Mouse (Mus musculus): ENCODE results near the gene Nbl1. TPM values are rescaled to one million over a fixed set of nuclear protein-coding genes. Genes with fewer than 3 reads are reported as not detected.

Gene Nbl1
- polyA plus RNA-seq, 1 experiment: 323 TPM

DNA sequence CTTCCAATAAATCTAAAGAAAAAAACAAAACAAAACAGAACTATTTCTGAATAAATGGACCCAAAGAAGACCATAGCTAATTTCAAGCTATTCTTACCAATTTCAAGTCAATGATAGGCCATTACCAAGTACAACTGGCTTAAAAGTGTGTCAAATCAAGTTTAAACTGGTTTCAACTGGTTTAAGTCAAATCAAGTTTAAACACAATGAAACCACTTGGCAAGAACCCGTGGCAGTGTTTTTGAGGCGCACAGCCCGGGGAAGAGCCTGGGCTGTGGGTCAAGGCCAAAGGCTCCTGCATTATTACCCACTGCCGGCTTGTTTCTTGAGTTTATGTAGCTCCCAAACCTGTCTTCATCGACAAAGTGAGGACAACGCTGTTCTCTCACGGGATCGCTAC is 7.5 kb upstream of the Nbl1 start:
- no peak for DNase-seq (ENCODE audit: low spot score)

DNA sequence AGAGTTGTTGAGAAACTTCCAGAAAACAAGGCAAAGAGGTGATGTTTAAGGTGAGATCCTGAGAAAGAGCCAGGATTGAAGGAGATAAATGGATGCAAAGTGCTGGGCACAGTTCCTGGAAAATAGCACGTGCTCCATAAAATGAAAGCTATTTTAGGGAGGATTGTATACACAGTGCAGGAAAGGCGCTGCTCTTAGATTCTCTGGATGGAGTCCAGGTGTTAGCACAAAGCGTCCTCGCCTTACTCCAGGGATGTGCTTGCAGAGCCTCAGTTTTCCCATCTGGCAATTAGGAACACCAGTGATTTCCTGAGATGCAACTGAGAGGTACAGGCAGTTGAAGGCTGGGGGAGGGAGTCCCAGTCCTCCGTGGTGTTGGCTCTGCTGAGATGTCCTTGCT is 3.4 kb upstream of the Nbl1 start:
- DNase-seq (ENCODE audit: low spot score): no peak

DNA sequence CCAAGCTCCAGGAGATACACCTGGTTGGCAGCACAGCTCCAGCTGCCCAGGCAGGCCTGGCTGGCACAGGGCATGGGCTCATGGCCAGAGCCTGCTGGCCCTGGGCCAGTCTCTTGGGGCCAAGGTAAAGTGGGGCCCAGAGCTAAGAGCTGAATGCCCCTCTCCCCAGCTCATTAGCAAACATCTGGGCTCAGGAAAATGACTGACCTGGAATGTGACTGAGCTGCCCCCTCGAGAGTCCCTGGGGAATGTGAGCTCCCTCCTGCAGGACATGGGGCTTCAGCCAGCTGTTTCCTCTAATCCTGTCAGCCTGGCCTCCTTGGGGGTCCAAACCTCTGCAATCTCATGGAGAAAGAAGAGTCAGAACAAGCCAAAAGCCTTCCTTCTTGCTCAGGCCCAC is 2.6 kb upstream of the Nbl1 start:
- DNase-seq (ENCODE audit: low spot score): no peak

DNA sequence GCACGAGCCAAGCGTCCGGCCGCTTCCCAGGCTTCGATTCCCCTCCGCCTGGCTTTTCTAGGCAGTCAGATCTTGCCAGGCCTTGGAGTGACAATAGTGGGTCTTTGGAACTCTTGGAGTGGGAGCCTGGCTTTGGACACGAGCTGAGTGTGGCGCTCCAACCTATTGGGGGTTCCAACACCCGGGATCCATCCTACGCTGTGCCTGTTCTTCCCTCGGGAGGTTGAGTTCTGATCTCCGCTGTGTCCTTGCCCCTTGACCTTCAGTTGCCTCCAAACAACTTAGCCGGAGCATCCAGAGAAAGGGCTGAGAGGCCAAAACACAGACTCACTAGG is 370 bp upstream of the Nbl1 start:
- DNase-seq (ENCODE audit: low spot score): no peak

DNA sequence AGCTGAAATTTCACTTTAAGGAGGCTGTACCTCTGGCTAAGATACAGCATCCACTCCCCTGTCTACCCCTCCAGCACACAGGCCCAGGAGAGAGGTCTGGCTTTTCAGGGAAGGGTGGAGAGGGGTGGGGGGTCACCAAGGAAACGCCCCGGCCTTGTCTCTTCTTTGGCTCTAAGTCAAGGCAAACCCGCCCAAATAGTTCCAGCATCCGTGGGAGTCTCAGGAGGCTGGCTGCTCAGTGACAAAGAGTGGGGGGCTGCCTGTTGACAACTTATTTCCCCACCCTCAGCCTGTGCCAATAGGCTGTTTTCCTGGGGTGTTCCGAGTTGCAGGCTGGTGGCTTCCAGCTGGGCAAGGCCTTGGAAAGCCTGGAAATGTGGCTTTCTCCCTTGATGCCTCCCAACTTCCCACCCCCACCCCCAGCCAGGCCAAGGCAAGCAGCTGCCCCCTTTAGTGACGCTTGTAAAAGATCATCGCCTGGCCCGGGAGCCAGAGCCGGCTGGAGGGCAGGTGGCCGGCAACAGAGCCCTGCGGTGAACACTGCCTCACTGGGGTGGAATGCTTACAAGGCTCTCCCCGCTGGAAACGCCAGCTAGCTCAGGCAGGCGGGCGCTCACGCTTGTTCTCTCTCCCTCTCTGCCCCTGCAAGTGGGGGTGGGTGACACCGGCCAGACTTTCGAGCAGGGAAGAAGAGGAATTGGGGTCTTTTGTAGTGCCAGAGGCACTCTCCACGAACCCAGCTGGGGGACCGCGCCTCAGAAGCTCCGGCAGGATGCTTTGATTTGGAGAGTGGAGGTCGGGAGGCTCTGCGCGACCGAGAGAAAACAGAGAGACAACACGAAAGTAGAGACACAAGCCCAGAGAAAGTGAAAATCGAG is 1.1 kb downstream of the Nbl1 start:
- DNase-seq (ENCODE audit: low spot score): no peak

DNA sequence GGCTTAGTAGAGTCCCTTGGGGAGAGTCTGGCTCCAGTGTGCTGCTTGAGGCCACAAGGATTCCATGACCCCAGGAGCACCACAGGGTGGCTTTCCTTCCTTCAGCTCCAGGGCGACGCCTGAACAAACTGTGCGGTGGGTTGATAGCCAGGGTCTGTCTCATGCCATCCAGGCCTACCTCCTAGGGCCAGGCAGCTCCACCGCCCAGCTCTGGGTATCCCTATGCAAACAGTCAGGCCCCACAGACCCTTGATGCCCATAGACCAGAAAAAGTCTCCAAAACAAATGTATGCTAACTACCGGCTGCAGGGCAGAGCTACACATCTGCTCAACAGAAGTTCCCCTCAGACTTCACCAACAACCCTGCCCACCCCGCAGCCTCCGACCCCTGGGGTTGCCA is 1.7 kb downstream of the Nbl1 start:
- DNase-seq (ENCODE audit: low spot score): no peak

DNA sequence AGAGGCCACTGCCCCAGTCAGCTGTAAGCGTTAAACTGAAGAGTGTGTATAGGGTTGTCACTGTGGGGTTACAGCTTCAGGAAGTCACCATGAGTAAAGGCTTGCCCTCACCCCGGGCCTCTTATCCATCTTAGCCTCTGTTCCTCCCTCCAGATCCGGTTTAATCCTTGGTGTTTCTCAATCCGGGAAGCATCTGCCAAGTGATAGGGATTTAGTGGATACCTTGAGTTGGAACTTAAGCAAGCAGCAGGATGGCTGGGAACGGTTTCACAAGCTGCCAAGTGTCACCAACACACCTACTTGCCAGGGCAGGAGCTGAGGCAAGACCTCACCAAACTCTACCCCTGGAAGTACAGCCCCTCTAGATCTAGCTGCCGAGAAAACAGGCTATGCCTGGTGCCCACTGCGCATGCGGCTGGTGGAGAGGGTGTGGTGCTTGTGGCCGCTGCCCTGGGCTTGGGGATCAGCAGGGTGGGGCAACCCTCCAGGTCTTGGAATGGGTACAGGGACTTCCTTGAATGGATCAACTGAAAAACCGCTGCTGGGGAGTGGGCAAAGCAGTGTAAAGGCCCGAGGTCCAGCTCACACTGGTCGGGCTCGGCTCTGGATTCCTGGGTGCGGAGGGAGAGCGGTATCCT is 2.4 kb downstream of the Nbl1 start:
- DNase-seq (ENCODE audit: low spot score): no peak

DNA sequence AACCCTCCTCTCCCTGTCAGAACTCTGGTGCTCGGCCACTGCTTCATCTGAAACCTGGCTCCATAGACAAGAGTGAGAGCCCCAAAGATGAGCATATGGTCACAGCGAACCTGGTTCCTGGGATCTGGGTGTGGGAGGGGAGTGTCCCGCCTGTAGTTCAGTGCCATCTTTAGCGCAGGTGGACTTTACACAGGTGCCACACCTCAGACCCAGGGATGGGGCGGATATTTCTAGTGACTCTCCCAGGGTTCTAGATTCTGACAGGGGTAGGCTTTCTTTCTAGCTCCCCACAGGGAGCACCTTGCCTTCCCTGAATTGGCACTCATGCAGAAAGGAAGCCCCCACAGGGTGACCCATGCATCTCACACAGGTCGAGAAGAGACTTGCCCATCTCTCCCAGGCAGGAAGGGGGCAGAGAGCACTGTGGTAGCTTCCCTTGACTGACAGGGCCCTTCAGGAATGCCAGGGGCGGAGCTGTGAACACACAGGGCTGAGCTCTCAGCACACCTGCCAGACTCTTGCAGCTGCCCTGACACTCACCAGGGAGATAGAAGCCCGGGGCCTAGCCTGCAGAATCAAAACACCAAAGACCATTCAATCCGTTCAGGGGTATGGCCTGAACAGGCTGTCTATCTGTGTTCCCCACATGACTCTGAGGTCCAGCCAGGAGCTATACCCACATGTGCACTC is 3.7 kb downstream of the Nbl1 start:
- no peak for DNase-seq (ENCODE audit: low spot score)

DNA sequence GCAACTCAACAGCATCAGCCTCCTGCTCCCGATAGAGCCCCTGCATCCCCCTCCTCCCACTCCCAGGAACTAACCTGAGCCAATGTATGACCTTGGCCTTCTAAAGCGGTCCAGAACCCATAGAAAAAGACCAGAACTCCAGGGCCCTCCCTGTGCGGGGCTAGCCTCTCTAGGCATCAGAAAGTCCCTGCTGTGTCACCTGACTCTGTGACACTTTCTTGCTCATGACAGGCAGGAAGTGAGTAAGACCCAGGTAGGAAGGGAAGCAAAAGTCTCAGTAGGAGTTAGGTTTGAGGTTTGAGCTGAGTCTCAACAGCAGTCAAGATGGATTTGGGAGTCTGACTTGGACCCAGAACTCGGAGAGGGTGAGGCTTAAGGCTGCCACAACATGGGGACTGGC is 5.8 kb downstream of the Nbl1 start:
- DNase-seq (ENCODE audit: low spot score): no peak

DNA sequence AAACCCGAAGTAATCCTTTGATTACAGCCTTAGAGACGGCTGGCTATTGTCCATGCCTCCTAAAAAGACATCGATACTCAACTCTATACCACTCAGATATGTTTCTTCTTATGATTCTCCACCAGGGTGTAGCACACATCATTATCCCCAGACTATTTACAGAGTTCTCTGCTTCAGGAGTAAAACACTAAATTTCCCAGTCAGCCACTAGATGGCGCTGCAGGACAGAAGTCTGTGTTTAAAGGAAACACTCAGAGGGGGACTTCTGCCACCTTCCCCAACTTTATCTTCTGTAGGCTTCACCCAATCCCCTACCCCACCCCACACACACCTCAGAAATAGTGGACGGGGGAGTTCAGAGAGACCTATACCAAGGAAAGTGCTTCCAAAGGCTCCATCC is 6.8 kb downstream of the Nbl1 start:
- no peak for DNase-seq (ENCODE audit: low spot score)

DNA sequence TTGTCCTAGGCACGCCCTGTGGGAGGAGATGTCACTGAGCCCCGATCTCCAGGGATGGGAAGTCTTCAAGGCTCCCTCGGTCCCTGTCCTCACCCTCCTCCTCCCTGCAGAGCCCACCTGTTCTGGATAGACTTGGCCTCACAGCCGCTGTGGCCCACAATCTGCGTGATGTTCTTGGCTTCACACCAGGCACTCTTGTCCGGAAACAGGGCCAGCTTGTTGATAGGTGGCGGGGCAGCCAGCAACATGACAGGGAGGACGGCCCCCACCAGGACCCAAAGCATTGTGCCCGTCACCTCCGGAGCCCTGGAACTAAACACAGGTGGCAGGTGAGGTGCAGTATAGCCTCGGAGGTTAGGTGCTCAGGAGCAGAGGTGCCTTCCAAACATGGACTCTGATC is 7.5 kb downstream of the Nbl1 start:
- no peak for DNase-seq (ENCODE audit: low spot score)

DNA sequence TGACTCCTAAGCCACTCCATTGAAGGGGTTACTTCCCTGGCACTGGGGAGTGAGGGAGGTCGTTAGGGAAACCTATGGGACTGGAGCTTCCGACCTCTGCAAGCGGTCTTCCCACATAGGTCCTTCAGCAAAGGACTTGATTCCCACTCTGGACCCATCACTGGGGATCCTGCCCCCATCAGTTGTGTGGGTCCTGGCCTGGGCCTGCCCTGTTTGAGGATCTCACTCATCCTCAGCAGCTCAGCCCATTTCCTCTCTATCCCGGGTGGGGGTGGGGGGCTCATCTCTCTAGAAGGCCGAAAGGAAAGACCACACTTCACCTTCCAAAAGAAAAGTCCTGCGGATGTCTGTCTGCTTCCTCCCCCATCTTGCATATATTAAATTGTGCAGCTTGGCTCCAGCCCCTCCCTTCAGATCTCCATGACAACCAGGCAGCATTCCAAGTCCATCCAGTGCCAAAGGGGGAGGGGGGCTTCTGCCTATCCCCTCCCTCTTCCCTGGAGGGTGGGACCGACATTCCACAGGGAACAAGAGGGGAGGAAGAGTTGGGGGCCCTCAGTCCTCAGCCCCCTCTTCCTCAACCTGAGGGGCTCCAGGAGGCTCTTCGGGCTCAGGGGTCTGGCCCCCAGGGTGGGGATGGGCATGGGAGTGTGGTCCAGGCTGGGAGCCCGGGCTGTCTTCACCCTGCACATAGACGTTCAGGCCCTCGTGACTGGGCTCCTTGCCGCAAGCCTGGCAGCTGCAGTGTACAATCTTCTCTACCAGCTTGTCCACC is 9.8 kb downstream of the Nbl1 start:
- no peak for DNase-seq (ENCODE audit: low spot score)

DNA sequence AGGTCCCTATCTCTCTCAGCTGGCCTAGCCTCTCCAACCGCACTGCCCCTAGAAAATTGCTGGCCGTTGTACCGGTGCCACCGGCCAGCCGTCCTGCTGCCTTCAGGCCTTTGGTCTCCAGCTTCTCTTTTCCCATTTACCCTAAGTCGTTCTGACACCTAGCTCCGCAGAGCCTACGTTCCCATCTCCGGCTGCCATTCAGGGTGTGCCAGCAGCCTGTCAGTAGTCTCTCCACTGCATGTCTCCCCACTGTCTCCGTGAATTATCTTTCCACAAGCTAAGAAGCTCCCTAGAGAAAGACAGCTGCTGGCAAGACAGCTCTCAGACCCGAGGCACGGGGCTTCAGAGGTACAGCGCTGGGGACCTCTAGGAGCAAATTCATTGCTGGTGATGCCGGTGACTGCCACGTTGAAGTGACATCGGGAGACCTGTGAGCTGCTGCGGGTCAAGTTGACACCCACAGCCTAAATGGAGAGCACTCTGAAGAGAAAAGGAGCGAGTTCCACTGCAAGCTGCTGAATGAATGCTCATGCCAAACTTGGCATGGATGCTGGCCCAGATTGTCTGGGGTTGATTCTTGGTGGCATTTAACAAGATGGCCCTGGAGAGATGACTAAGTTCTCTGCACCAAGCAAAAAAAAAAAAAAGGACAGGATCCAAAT is 11.4 kb downstream of the Nbl1 start:
- DNase-seq (ENCODE audit: low spot score): no peak

DNA sequence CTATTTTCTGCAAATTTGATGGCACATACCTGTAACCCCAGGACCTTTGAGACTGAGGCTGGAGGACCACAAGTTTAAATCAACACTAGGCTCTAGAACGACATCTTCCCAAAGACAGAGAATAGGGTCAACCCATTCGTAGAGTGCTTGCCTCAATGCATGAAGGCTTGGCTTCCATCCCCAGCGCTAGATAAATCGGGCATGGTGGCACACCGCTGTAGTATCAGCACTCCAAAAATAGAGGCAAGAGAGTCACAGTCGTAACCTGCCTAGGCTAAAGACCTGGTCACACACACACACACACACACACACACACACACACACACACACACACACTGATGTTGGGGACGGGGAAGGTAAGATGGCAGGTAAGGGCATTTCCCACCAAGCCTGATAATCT is 12.5 kb downstream of the Nbl1 start:
- DNase-seq (ENCODE audit: low spot score): no peak

DNA sequence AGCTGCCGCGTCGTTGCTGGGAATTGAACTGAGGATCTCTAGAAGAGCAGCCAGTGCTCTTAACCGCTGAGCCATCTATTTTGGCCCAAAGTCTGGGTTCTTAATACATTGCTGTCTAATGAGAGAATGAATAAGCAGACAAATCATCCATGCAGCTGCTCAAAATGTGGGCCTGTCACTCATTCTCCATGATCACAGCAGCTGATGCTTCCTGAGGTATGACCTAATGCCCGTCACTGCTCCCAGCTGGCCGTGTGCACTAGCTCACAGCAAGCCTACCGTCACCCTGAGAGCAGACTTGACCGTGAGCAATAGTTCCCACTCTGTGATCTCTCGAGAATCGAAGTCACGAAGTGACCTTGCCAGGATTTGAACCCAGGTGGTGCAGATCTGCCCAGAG is 13.4 kb downstream of the Nbl1 start:
- no peak for DNase-seq (ENCODE audit: low spot score)

DNA sequence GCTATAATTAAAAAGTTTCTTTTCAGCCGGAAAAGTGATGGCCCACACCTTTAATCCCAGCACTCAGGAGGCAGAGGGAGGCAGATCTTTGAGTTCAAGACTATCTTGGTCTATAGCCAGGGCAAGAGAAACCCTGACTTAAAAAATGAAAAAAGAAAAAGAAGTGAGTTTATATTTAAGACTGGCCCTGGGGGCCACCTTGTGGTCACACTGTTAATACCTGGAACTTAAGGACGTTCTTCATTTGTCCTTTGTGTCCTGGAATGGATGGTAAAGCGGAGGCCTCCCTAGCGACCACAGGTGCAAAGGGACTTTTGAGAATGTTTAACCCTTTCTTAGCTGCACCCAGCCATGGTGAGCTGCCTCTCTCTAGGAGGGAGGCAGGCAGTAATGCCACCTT is 14.1 kb downstream of the Nbl1 start:
- DNase-seq (ENCODE audit: low spot score): no peak

DNA sequence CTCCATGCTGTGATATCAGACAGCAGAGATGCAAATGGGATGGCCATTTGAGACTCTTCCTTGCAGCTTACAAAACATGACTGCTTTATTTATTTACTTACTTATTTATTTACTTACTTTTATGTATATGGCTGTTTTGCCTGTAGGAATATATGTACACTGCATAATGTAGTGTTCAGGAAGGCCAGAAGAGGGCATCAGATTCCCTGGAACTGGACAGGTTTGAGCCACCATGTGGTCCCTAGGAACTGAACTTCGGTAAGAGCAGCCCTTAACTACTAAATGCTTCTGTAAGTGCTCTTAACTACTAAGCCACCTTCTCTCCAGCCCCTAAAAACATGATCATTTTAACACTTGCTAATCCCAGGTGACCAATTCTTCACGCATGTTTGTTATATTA is 14.5 kb downstream of the Nbl1 start:
- DNase-seq (ENCODE audit: low spot score): no peak

DNA sequence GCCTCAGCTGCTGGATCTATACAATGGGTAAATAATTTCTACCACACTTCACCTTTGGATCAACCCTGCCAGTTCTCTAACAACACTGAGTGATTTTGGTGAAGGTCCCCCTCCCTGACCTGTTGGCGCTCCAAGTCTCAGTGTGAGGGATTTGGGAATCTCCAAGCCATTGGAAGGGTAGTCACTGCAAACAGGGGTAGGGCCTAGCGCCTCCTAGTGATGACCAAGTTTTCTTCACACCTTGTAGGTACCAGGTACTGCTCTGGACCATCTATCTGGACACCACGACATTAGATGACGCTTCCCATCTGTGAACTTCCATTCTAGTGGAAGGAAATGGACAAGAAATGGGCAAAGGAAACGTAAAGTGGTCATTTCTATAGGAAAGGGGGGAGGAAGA is 16.9 kb downstream of the Nbl1 start:
- DNase-seq (ENCODE audit: low spot score): no peak

DNA sequence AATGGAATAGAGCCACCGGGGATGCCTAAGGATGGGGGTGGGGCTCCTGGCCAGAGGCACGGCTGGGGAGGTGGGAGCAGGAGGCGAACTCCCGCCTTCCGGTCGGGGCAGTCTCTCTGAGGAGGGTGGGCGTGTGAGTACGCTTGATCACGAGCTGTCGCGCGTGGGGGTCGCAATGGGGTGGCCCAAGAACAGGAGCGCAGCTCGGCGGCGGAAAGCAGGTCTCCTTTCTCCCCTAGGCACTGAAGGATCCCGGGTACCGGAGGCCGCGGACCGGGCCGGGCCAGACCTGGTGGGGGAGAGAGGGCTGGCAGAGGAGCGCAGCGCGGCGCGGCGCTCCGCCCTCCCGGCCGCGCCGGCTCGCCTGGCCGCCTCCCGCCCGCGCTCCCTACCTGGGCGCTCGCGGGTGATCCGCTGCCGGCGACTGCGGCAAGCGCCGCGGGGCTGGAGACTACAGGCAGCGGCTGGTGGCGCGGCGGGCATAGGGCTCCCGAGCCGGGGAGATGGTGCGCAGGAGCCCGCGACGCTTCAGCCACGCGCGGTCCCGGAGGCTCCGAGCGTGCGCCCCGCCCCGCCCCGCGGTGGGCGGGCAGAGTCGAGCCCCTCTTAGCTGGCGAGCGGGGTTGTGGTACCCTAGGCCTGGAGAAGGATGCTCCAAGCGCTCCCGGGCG is 17.6 kb downstream of the Nbl1 start, which contains the start of gene Htr6:
Htr6 (minus strand) TSS at position 530 of the 671 bp plus-strand sequence.
- no peak for DNase-seq (ENCODE audit: low spot score)

DNA sequence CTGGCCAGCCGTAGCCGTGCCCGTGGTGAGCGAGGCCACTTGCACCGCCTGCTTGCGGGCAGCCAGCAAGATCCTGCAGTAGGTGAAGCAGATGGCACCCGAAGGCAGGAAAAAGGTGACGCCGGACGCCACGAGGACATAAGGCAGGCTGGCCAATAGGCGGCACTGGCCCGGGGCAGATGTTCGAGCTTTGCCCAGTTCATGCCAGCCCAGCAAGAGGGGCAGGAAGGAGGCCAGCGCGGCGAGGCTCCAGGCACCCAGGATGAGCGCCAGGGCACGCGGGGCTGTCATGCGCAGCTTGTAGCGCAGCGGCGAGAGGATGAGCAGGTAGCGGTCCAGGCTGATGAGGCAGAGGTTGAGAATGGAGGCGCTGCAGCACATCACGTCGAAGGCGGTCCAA is 18.7 kb downstream of the Nbl1 start:
- DNase-seq (ENCODE audit: low spot score): no peak

DNA sequence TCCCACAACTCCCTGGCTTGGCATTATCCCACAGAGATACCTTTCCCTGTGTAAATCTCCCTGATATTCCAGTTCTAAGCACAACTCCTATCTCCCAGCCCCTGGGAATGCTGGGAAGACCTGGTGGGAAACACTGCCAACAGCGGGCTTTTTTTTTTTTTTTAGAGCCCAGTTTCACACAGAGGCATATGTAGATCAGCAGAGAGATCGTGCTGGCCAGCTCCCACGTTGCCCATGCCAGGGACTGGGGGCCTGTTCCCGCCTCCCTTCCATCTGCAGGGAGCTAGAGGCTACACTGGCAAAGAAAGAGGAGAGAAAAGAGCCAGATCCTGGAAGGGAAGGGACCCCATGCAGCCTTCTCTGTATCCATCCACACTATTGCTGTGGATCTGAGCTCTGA is 24.5 kb downstream of the Nbl1 start:
- DNase-seq (ENCODE audit: low spot score): no peak

Measured in urinary bladder, adult 2 months (tissue).